Mouse (Mus musculus) lung, embryonic 14.5 days (tissue): ENCODE measurements at regions not wholly inside any gene's neighbourhood (a gene's known extent, or its start where the extent isn't known, plus 50 kb on each side); places are given as distances from the start of the nearest gene placed in this dataset.
"Not testable (repeated sequence)": the region's sequence is repeated elsewhere in the genome, so short reads cannot be mapped to it uniquely, and the experiment has no call there.

Experiments used
- ATAC-seq: fragments of 200-750 bp; cut with Nextera tagmentation; 2 replicates; pipeline ENCODE4 v1.8.0; 2017; ENCODE audit warnings: mild to moderate bottlenecking, moderate TSS enrichment, moderate library complexity; ENCODE audit not compliant: insufficient read depth
- DNase-seq: peaks from one replicate; pipeline ENCODE4 v3.0.0-alpha.2; 2015
- H3K27ac ChIP-seq: fragments of 300-500 bp; sonication (generic); 2 replicates; pipeline ENCODE4 v1.5.1; 2014; ENCODE audit warnings: low read depth, mild to moderate bottlenecking, moderate library complexity
- H3K27me3 ChIP-seq: fragments of 300-500 bp; sonication (generic); 2 replicates; pipeline ENCODE4 v1.6.1; 2014; ENCODE audit warnings: low read length, control low read depth; ENCODE audit not compliant: insufficient read depth
- H3K36me3 ChIP-seq: fragments of 300-500 bp; sonication (generic); 2 replicates; pipeline ENCODE4 v1.6.1; 2014; ENCODE audit warnings: control low read depth; ENCODE audit not compliant: insufficient read depth
- H3K4me1 ChIP-seq: fragments of 300-500 bp; sonication (generic); 2 replicates; pipeline ENCODE4 v1.6.1; 2014; ENCODE audit warnings: antibody characterized with exemption, control low read depth; ENCODE audit not compliant: insufficient read depth
- H3K4me2 ChIP-seq: fragments of 300-500 bp; sonication (generic); 2 replicates; pipeline ENCODE4 v1.6.1; 2014; ENCODE audit warnings: mild to moderate bottlenecking
- H3K4me3 ChIP-seq: fragments of 300-500 bp; sonication (generic); 2 replicates; pipeline ENCODE4 v1.5.1; 2014; ENCODE audit warnings: low read depth, low read length
- H3K9ac ChIP-seq: fragments of 300-500 bp; sonication (generic); 2 replicates; pipeline ENCODE4 v1.6.1; 2014
- H3K9me3 ChIP-seq: fragments of 300-500 bp; sonication (generic); 2 replicates; pipeline ENCODE4 v1.6.1; 2016; ENCODE audit warnings: low read depth, low read length, control low read depth
- CTCF ChIP-seq: IDR thresholded peaks from 2 replicates; pipeline ENCODE4 v1.5.1; 2016; ENCODE audit warnings: antibody characterized with exemption, low read depth
- WGBS: fragments of 180-500 bp; shearing (Covaris S2); extraction: QIAGEN DNeasy Blood & Tissue Kit; methylation state at CpG from one replicate; pipeline ENCODE4 v1.1.7; 2014; 5-methylcytosine and 5-hydroxymethylcytosine counted together

- H3K27me3 ChIP-seq: no peaks in the 10 kb centered on the region
- H3K36me3 ChIP-seq: no peaks in the 10 kb centered on the region
- no peak for TF ChIP-seq CTCF
- DNase-seq (no peak), ATAC-seq (no peak)
- no peak overlapping the region for H3K9ac ChIP-seq
- no peak overlapping the region for H3K4me3 ChIP-seq
- H3K4me2 ChIP-seq: no peak overlapping the region
- WGBS: 42% methylated on average over 4 of the region's 4 CpGs
- no peaks in the 10 kb centered on the region for H3K4me1 ChIP-seq
- no peaks in the 10 kb centered on the region for H3K9me3 ChIP-seq
- H3K27ac ChIP-seq: no peak overlapping the region
Measured at GRCm38 (mm10) chr6:70103781-70104180, 688.3 kb downstream of the Rpia start.

GRCm38 (mm10) chr6:70103174-70103573 lies 688.9 kb downstream of the Rpia start:
- not testable (repeated sequence) for H3K4me2 ChIP-seq, ATAC-seq, H3K9ac ChIP-seq, H3K36me3 ChIP-seq, H3K4me1 ChIP-seq, H3K9me3 ChIP-seq, H3K4me3 ChIP-seq, H3K27me3 ChIP-seq, H3K27ac ChIP-seq, DNase-seq
- WGBS: 22% methylated on average over 1 of the region's 1 CpGs

GRCm38 (mm10) chr6:70088041-70088440 lies 704.0 kb downstream of the Rpia start:
- ATAC-seq: no peak
- Histone ChIP-seq H3K9ac (no peak overlapping the region), H3K9me3 (no peaks in the 10 kb centered on the region), H3K27ac (no peak overlapping the region), H3K4me3 (no peak overlapping the region), H3K4me1 (no peaks in the 10 kb centered on the region), H3K4me2 (no peak overlapping the region), H3K27me3 (no peaks in the 10 kb centered on the region), H3K36me3 (no peaks in the 10 kb centered on the region)
- no peak for TF ChIP-seq CTCF
- 87% methylated on average over 19 of the region's 19 CpGs for WGBS
- no peak for DNase-seq

- Histone ChIP-seq H3K4me1 (no peaks in the 10 kb centered on the region), H3K4me3 (no peak overlapping the region), H3K36me3 (no peaks in the 10 kb centered on the region), H3K27me3 (no peaks in the 10 kb centered on the region), H3K4me2 (no peak overlapping the region), H3K9me3 (no peaks in the 10 kb centered on the region), H3K9ac (no peak overlapping the region), H3K27ac (no peak overlapping the region)
- no peak for ATAC-seq
- no peak for TF ChIP-seq CTCF
- DNase-seq: no peak
- 71% methylated on average over 4 of the region's 4 CpGs for WGBS
Measured at GRCm38 (mm10) chr6:70073841-70074240, 718.2 kb downstream of the Rpia start.

- Histone ChIP-seq H3K36me3 (no peaks in the 10 kb centered on the region), H3K9ac (no peak overlapping the region), H3K4me1 (no peaks in the 10 kb centered on the region), H3K9me3 (no peaks in the 10 kb centered on the region), H3K4me2 (no peak overlapping the region), H3K27ac (no peak overlapping the region), H3K27me3 (no peaks in the 10 kb centered on the region), H3K4me3 (no peak overlapping the region)
- WGBS: 85% methylated on average over 3 of the region's 3 CpGs
- TF ChIP-seq CTCF: no peak
- ATAC-seq (no peak), DNase-seq (no peak)
Measured at GRCm38 (mm10) chr6:70072007-70072406, 720.0 kb downstream of the Rpia start.

GRCm38 (mm10) chr6:70067716-70068415 lies 724.2 kb downstream of the Rpia start:
- H3K27ac ChIP-seq: no peak overlapping the region

GRCm38 (mm10) chr6:70059028-70059427 lies 733.0 kb downstream of the Rpia start:
- H3K9ac ChIP-seq: no peak overlapping the region
- no peaks in the 10 kb centered on the region for H3K27me3 ChIP-seq
- no peak overlapping the region for H3K4me3 ChIP-seq
- no peak overlapping the region for H3K27ac ChIP-seq
- DNase-seq (no peak), ATAC-seq (no peak)
- no peaks in the 10 kb centered on the region for H3K4me1 ChIP-seq
- no peak overlapping the region for H3K4me2 ChIP-seq
- no peak for TF ChIP-seq CTCF
- H3K9me3 ChIP-seq: no peaks in the 10 kb centered on the region
- no peaks in the 10 kb centered on the region for H3K36me3 ChIP-seq
- 93% methylated on average over 1 of the region's 1 CpGs for WGBS

More at GRCm38 (mm10) chr6:70067716-70068415, 724.2 kb downstream of the Rpia start:
- Histone ChIP-seq H3K4me3 (no peak overlapping the region), H3K27me3 (no peaks in the 10 kb centered on the region), H3K4me2 (no peak overlapping the region), H3K4me1 (no peaks in the 10 kb centered on the region), H3K36me3 (no peaks in the 10 kb centered on the region), H3K9ac (no peak overlapping the region), H3K9me3 (no peaks in the 10 kb centered on the region)
- ATAC-seq (no peak), DNase-seq (no peak)
- WGBS: 85% methylated on average over 6 of the region's 6 CpGs
- no peak for TF ChIP-seq CTCF
